Mouse (Mus musculus): ENCODE results near the gene Rab11a.
"Not testable (repeated sequence)": the region's sequence is repeated elsewhere in the genome, so short reads cannot be mapped to it uniquely, and the experiment has no call there.

Rab11a gene

GRCm38 (mm10) chr9:64696404-64696803 is 41.2 kb downstream of the Rab11a start:
- no peak for DNase-seq (ENCODE audit: low read depth in 2 of 2, low spot score in 2 of 2)

- DNase-seq (ENCODE audit: low read depth in 2 of 2, low spot score in 2 of 2), result no peak
Observed at GRCm38 (mm10) chr9:64695266-64695665, 42.3 kb downstream of the Rab11a start.

- no peak for DNase-seq (ENCODE audit: low read depth in 2 of 2, low spot score in 2 of 2)
Observed at GRCm38 (mm10) chr9:64693094-64693493, 44.5 kb downstream of the Rab11a start.

GRCm38 (mm10) chr9:64691176-64691575 is 46.4 kb downstream of the Rab11a start:
- no peak for DNase-seq (ENCODE audit: low read depth in 2 of 2, low spot score in 2 of 2)

GRCm38 (mm10) chr9:64690771-64691170 is 46.8 kb downstream of the Rab11a start:
- no peak for DNase-seq (ENCODE audit: low read depth in 2 of 2, low spot score in 2 of 2)

GRCm38 (mm10) chr9:64688015-64688394 is 49.6 kb downstream of the Rab11a start:
- DNase-seq (ENCODE audit: low read depth in 2 of 2, low spot score in 2 of 2), result no peak

GRCm38 (mm10) chr9:64687122-64688014 is 50.2 kb downstream of the Rab11a start:
- no peak for DNase-seq (ENCODE audit: low read depth in 2 of 2, low spot score in 2 of 2)

GRCm38 (mm10) chr9:64671341-64672319 is 65.9 kb downstream of the Rab11a start:
- DNase-seq (ENCODE audit: low read depth in 2 of 2, low spot score in 2 of 2), result not testable (repeated sequence)

- no peak for DNase-seq (ENCODE audit: low read depth in 2 of 2, low spot score in 2 of 2)
Observed at GRCm38 (mm10) chr9:64668001-64668400, 69.6 kb downstream of the Rab11a start.

- DNase-seq (ENCODE audit: low read depth in 2 of 2, low spot score in 2 of 2), result no peak
Observed at GRCm38 (mm10) chr9:64667513-64667912, 70.0 kb downstream of the Rab11a start.

- DNase-seq (ENCODE audit: low read depth in 2 of 2, low spot score in 2 of 2), result no peak
Observed at GRCm38 (mm10) chr9:64666549-64666948, 71.0 kb downstream of the Rab11a start.

Data from CD8-positive naive resting alpha-beta T cell, adult 2 months (primary cell).